Mouse (Mus musculus): ENCODE results near the gene Gm11084. TPM values are rescaled to one million over a fixed set of nuclear protein-coding genes. Genes with fewer than 3 reads are reported as not detected.

Gm11084 gene
- polyA plus RNA-seq, 1 experiment from 2014 or later: not detected

DNA sequence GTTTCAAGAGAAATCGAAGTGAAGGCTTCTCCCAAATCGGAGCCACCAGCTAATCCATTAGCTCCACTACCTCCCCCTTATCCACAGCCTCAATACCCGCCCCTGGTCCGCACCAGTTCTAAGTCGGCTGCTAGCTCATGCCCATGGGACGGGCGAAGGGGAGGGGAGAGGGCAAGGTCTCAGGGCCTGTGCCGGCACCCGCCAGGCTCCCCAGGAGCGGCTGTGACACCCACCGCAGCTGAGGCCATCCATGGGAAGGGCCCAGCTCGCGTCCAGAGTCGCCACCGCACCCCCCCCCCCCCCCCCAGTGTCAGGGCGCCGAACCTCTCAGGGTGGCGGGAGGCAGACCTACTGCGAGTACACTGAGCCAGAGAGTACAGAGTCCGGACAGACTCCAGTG, 26.1 kb upstream of the Gm11084 start:
- 66% methylated on average over 18 of the region's 20 CpGs for WGBS
- Histone ChIP-seq H3K27ac (ENCODE audit: low read length) (no peak overlapping the region), H3K9me3 (ENCODE audit: control insufficient read depth, low read length) (peaks cover 14% of the 10 kb centered on the region), H3K4me3 (ENCODE audit: low read length) (no peak overlapping the region), H3K4me2 (ENCODE audit: low read depth, low read length) (no peak overlapping the region), H3K27me3 (ENCODE audit: control insufficient read depth, insufficient read depth, low read depth, low read length) (no peaks in the 10 kb centered on the region), H3K36me3 (ENCODE audit: control insufficient read depth, insufficient read depth, low read length) (no peaks in the 10 kb centered on the region), H3K9ac (ENCODE audit: low read length) (no peak overlapping the region), H3K4me1 (replicated peaks; ENCODE audit: control insufficient read depth, insufficient read depth, low read length) (no peaks in the 10 kb centered on the region)
- no peak for ATAC-seq (ENCODE audit: low read depth)

DNA sequence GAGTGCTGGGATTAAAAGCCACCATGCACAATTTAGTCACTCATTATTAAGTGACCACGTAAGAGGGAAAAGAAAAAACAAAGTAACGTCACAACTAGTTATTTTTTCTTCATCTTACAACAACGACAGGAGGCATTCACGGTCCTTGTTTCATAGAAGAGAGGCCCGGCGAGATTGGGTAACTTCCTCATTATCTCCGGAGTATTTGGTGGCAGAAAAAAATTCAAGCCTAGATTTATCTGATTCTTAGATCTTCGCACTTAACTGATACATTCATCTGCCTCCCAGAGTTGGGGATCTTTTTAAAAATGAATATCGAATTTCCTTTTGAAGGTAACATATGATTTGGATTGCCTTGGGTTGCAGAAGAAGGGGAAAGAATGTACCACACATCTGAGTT, 21.0 kb upstream of the Gm11084 start:
- peaks cover 14% of the 10 kb centered on the region for H3K9me3 ChIP-seq (ENCODE audit: control insufficient read depth, low read length)
- peaks cover 23% of the 10 kb centered on the region for H3K4me1 ChIP-seq (replicated peaks; ENCODE audit: control insufficient read depth, insufficient read depth, low read length)
- no peak overlapping the region for H3K27ac ChIP-seq (ENCODE audit: low read length)
- no peak overlapping the region for H3K4me3 ChIP-seq (ENCODE audit: low read length)
- no peak overlapping the region for H3K9ac ChIP-seq (ENCODE audit: low read length)
- WGBS: 88% methylated on average over 9 of the region's 9 CpGs
- H3K27me3 ChIP-seq (ENCODE audit: control insufficient read depth, insufficient read depth, low read depth, low read length): no peaks in the 10 kb centered on the region
- no peak overlapping the region for H3K4me2 ChIP-seq (ENCODE audit: low read depth, low read length)
- ATAC-seq (ENCODE audit: low read depth): no peak
- H3K36me3 ChIP-seq (ENCODE audit: control insufficient read depth, insufficient read depth, low read length): no peaks in the 10 kb centered on the region

DNA sequence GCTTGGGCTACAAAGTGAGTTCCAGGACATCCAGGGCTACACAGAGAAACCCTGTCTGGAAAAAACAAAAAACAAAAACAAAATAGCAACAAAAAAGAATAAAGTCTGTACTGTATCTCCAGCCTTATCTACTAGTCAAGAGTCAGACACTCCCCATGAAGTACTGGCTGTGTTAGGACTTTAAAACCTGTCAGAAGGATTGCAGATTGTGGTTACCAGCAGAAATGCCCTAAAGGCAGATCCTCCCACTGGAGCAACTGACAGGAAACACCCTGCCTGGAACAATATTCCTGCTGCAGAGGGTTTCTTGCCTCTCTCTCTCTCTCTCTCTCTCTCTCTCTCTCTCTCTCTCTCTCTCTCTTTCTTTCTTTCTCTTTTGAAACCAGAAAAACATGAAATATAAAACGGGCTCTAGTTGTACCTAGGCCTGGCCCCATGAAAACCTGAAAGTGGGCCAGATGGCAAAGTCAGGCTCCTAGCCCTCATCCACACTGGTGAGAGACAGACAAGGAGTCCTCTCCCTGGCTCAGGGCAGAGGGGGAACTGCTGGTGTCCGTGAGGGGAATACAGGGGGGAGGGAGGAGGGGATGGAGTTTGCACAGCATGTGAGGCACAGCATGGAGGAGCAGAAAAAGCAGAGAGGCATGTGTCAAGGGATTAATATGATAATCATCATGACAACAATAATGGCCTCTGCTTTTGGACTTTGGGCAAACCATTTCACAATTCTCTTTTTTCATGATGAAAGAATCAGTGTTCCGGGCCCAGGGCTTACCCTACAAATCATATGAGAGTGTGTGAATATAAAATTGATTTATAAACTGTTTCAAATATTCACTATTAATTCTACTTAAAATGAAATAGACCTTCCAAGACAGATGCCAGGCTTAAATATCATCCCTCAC, 19.3 kb upstream of the Gm11084 start:
- H3K9ac ChIP-seq (ENCODE audit: low read length): no peak overlapping the region
- peaks cover 7% of the 10 kb centered on the region for H3K9me3 ChIP-seq (ENCODE audit: control insufficient read depth, low read length)
- H3K27ac ChIP-seq (ENCODE audit: low read length): peak overlapping the region; percentile 98
- H3K36me3 ChIP-seq (ENCODE audit: control insufficient read depth, insufficient read depth, low read length): no peaks in the 10 kb centered on the region
- H3K4me3 ChIP-seq (ENCODE audit: low read length): no peak overlapping the region
- no peak for ATAC-seq (ENCODE audit: low read depth)
- WGBS: 46% methylated on average over 3 of the region's 3 CpGs
- no peak overlapping the region for H3K4me2 ChIP-seq (ENCODE audit: low read depth, low read length)
- H3K27me3 ChIP-seq (ENCODE audit: control insufficient read depth, insufficient read depth, low read depth, low read length): no peaks in the 10 kb centered on the region
- peaks cover 23% of the 10 kb centered on the region for H3K4me1 ChIP-seq (replicated peaks; ENCODE audit: control insufficient read depth, insufficient read depth, low read length)

DNA sequence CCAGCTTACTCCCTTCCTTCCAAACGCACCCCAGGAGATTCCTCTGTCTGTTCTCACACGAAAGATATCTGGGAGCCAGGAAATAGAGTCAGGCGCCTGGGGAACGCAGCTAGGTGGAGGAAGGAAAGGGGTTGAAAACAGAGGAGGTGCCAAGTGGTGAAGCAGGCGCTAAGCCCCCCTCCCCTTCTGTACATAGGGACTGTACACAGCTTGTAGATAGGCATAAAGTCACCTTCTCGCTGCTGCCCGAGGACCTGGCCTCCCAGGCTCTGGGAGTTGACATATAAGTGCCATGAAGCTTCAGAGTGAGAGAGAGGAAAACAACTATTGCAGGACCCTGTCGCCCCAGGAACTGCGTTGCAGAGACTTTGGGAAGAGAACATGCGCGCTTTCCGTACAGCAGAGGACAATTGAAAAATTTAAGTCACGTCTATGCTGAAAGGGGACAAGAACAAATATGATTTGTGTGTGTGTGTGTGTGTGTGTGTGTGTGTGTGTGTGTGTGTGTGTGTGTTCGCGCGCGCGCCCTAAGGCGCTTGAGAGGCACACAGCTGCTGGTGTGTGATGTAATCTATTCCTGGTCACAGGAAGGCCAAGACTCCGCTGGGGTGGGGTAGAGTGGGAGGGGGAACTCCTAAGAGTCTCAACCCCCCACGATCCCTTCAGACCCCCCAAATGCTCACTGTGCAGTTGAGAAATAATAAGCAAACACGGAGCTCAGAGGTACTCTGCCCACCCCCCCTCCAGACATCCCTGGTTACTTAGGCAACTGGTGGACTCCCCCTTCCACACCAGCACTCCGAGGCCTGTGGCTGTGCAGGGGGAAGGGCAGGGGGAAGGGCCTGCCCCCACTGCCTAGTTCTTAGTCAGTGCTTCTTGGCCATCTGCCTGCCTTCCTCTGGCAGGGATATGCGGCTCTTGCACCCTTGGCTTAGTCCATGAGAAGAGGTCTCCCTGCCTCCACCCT, 17.5 kb upstream of the Gm11084 start:
- Histone ChIP-seq H3K36me3 (ENCODE audit: control insufficient read depth, insufficient read depth, low read length) (no peaks in the 10 kb centered on the region), H3K27ac (ENCODE audit: low read length) (peak overlapping the region; percentile 98), H3K4me2 (ENCODE audit: low read depth, low read length) (peak overlapping the region; percentile 70), H3K4me3 (ENCODE audit: low read length) (peak overlapping the region; percentile 42), H3K4me1 (replicated peaks; ENCODE audit: control insufficient read depth, insufficient read depth, low read length) (peaks cover 23% of the 10 kb centered on the region), H3K9ac (ENCODE audit: low read length) (peak overlapping the region; percentile 69), H3K27me3 (ENCODE audit: control insufficient read depth, insufficient read depth, low read depth, low read length) (no peaks in the 10 kb centered on the region), H3K9me3 (ENCODE audit: control insufficient read depth, low read length) (no peaks in the 10 kb centered on the region)
- under 1% methylated on average over 23 of the region's 24 CpGs for WGBS
- peak; percentile 96 for ATAC-seq (ENCODE audit: low read depth)

DNA sequence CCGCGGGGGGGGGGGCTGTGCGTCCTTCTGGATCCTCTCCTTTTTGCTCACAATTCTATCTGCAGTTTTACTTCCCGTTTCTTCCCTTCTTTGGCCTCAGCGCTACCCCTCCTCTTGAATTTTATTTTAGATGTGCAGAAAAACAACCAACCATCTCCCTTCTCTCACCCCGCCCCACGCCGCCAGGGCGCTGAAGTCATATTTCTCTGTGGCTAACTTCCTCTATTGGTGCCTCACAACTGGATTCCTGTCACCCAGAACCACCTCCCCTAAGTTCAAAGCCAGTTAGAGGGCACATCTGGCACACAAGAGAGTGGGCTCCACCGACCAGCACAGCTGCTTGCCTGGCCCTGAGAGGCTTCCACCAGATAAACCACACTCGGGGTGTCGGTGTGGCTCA, 16.5 kb upstream of the Gm11084 start:
- 44% methylated on average over 9 of the region's 12 CpGs for WGBS
- H3K36me3 ChIP-seq (ENCODE audit: control insufficient read depth, insufficient read depth, low read length): no peaks in the 10 kb centered on the region
- H3K4me1 ChIP-seq (replicated peaks; ENCODE audit: control insufficient read depth, insufficient read depth, low read length): peaks cover 23% of the 10 kb centered on the region
- H3K9ac ChIP-seq (ENCODE audit: low read length): peak overlapping the region; percentile 57
- ATAC-seq (ENCODE audit: low read depth): no peak
- H3K9me3 ChIP-seq (ENCODE audit: control insufficient read depth, low read length): no peaks in the 10 kb centered on the region
- H3K4me3 ChIP-seq (ENCODE audit: low read length): peak overlapping the region; percentile 42
- peak overlapping the region; percentile 98 for H3K27ac ChIP-seq (ENCODE audit: low read length)
- H3K4me2 ChIP-seq (ENCODE audit: low read depth, low read length): peak overlapping the region; percentile 70
- no peaks in the 10 kb centered on the region for H3K27me3 ChIP-seq (ENCODE audit: control insufficient read depth, insufficient read depth, low read depth, low read length)

DNA sequence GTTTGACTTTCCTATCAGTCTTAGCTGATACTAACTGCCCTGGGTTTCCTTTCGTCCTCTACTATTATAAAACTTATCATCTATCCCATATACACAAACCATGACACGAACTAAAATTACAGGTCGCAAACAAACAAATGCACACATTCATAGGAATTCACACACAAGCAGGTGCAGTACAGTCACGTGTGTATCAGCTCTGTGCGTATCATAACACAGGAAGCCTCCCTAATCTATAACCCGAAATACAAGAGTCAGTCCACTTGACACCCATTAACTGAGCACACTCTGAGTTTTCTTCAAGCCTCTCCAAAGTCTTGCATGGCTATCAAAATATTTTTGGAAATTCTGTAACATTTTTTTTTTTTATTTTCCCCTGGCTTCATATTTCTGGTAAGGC, 15.9 kb upstream of the Gm11084 start:
- no peak overlapping the region for H3K4me3 ChIP-seq (ENCODE audit: low read length)
- H3K9ac ChIP-seq (ENCODE audit: low read length): no peak overlapping the region
- H3K9me3 ChIP-seq (ENCODE audit: control insufficient read depth, low read length): no peaks in the 10 kb centered on the region
- H3K27ac ChIP-seq (ENCODE audit: low read length): no peak overlapping the region
- H3K27me3 ChIP-seq (ENCODE audit: control insufficient read depth, insufficient read depth, low read depth, low read length): no peaks in the 10 kb centered on the region
- ATAC-seq (ENCODE audit: low read depth): no peak
- H3K36me3 ChIP-seq (ENCODE audit: control insufficient read depth, insufficient read depth, low read length): no peaks in the 10 kb centered on the region
- 78% methylated on average over 6 of the region's 6 CpGs for WGBS
- peaks cover 23% of the 10 kb centered on the region for H3K4me1 ChIP-seq (replicated peaks; ENCODE audit: control insufficient read depth, insufficient read depth, low read length)
- no peak overlapping the region for H3K4me2 ChIP-seq (ENCODE audit: low read depth, low read length)

DNA sequence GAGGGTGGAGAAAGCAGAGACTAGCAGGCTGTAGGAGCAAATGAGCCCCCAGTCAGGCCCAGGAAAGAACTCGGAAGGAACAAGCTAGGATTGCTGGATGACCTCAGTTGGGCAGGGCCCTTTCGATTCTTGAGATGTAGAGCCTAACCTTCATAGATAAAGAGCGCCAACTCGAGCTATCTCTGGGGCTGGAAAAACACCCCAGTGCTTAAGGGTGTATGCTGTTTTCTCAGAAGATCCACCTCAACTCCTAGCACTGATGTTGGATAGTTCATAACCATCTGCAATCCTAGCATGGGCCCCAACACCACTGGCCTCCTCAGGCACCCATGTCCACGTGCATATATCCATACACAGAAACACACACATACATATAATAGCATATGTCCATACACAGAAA, 15.5 kb upstream of the Gm11084 start:
- H3K27me3 ChIP-seq (ENCODE audit: control insufficient read depth, insufficient read depth, low read depth, low read length): no peaks in the 10 kb centered on the region
- H3K4me1 ChIP-seq (replicated peaks; ENCODE audit: control insufficient read depth, insufficient read depth, low read length): peaks cover 25% of the 10 kb centered on the region
- WGBS: 78% methylated on average over 5 of the region's 5 CpGs
- H3K4me3 ChIP-seq (ENCODE audit: low read length): no peak overlapping the region
- no peak overlapping the region for H3K9ac ChIP-seq (ENCODE audit: low read length)
- no peaks in the 10 kb centered on the region for H3K9me3 ChIP-seq (ENCODE audit: control insufficient read depth, low read length)
- H3K36me3 ChIP-seq (ENCODE audit: control insufficient read depth, insufficient read depth, low read length): no peaks in the 10 kb centered on the region
- H3K27ac ChIP-seq (ENCODE audit: low read length): no peak overlapping the region
- ATAC-seq (ENCODE audit: low read depth): no peak
- H3K4me2 ChIP-seq (ENCODE audit: low read depth, low read length): no peak overlapping the region

DNA sequence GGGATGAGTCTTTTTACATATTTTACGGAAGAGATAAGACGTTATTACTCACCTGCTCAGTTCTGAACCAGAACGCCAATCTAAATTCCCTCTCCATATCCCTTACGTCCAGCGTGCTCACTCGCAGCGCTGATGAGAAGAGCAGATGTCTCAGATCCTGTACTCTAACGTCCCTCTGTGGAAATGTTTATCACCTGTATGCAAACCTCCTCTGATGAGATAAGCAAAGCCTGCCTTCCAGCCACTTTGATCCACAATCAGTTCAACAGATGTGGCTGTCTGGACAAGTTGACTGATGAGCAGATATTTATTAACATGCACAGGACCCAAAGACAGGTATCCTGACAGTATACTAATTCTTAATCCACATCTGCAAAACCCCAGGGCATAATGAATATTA, 13.7 kb upstream of the Gm11084 start:
- WGBS: 45% methylated on average over 8 of the region's 8 CpGs
- Histone ChIP-seq H3K4me2 (ENCODE audit: low read depth, low read length) (no peak overlapping the region), H3K36me3 (ENCODE audit: control insufficient read depth, insufficient read depth, low read length) (no peaks in the 10 kb centered on the region), H3K27me3 (ENCODE audit: control insufficient read depth, insufficient read depth, low read depth, low read length) (no peaks in the 10 kb centered on the region), H3K4me1 (replicated peaks; ENCODE audit: control insufficient read depth, insufficient read depth, low read length) (peaks cover 38% of the 10 kb centered on the region), H3K9me3 (ENCODE audit: control insufficient read depth, low read length) (no peaks in the 10 kb centered on the region), H3K27ac (ENCODE audit: low read length) (no peak overlapping the region), H3K9ac (ENCODE audit: low read length) (no peak overlapping the region), H3K4me3 (ENCODE audit: low read length) (no peak overlapping the region)
- ATAC-seq (ENCODE audit: low read depth): no peak

DNA sequence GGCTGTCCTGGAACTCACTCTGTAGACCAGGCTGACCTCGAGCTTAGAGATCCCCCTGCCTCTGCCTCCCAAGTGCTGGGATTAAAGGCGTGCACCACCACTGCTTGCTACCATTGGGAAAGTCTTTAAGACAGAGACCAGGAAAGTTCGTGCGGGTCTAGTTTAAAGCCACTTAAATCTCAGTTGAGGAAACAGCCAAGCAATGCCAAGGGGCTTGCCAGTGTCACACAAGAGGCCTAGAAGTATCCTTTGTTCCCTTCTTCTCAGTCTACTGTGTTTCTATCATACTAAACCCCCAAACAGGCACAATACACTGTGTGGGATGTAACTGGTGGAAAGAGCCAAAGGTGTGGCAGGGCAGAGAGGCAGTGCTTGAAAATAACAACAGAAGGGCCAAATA, 11.1 kb upstream of the Gm11084 start:
- no peak overlapping the region for H3K9ac ChIP-seq (ENCODE audit: low read length)
- no peak overlapping the region for H3K27ac ChIP-seq (ENCODE audit: low read length)
- H3K9me3 ChIP-seq (ENCODE audit: control insufficient read depth, low read length): no peaks in the 10 kb centered on the region
- no peak overlapping the region for H3K4me3 ChIP-seq (ENCODE audit: low read length)
- WGBS: 85% methylated on average over 4 of the region's 4 CpGs
- H3K36me3 ChIP-seq (ENCODE audit: control insufficient read depth, insufficient read depth, low read length): no peaks in the 10 kb centered on the region
- no peak overlapping the region for H3K4me2 ChIP-seq (ENCODE audit: low read depth, low read length)
- no peak for ATAC-seq (ENCODE audit: low read depth)
- no peaks in the 10 kb centered on the region for H3K27me3 ChIP-seq (ENCODE audit: control insufficient read depth, insufficient read depth, low read depth, low read length)
- peaks cover 19% of the 10 kb centered on the region for H3K4me1 ChIP-seq (replicated peaks; ENCODE audit: control insufficient read depth, insufficient read depth, low read length)
